Mouse (Mus musculus): ENCODE results near the gene Lipt2. TPM values are rescaled to one million over a fixed set of nuclear protein-coding genes. Genes with fewer than 3 reads are reported as not detected.

The Lipt2 gene
- total RNA-seq, 2 experiments from 2014 or later, result 4.4 to 5.0 TPM

DNA sequence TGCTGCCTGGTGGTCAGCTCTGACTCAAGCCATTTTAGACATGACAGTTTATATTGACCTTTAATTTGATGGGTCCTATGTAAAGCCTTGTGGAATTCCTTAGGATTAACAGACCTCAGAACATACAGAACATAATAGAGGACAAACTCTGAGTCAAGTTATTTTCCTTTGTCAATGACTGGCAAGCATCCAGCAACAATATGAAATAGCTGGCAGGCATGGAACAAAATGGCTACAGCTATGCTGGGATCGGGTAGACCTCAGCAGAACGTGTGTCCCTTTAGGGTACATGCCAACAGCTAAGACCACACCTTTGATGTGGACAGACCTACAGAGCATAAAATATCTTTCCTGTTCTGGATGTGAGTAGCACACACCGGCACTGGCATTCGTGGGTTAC is 4.4 kb downstream of the Lipt2 start:
- intact Hi-C loops (cut with DNase I), result no loop called here
- no peak for DNase-seq

DNA sequence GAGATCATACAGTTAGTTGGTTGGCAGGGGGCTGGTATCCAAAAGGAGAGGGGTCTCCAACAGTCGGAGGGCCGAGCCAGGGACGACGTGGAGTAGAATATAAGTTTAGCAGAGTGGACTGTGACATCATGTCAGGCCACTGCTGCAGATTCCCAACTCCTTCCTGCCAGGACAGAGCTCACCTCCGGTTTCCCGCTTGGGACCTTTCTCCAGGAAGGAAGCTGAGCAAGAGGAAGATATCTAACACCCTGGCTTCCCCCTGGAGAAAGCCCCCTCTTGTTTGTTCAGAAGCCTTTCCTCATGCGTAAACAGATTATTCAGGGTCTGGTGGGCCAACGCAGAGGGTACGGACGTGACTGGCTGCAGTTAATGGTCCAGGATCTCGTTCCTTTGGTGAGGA is 9.6 kb downstream of the Lipt2 start:
- DNase-seq, result peak; percentile 16 to 28

GRCm38 (mm10) chr7:100170756-100171155 is 11.7 kb downstream of the Lipt2 start:
- intact Hi-C loops (cut with DNase I), result no loop called here
- DNase-seq, result no peak

More for the DNA sequence above, 9.6 kb downstream of the Lipt2 start:
- intact Hi-C loops (cut with DNase I), result no loop called here

DNA sequence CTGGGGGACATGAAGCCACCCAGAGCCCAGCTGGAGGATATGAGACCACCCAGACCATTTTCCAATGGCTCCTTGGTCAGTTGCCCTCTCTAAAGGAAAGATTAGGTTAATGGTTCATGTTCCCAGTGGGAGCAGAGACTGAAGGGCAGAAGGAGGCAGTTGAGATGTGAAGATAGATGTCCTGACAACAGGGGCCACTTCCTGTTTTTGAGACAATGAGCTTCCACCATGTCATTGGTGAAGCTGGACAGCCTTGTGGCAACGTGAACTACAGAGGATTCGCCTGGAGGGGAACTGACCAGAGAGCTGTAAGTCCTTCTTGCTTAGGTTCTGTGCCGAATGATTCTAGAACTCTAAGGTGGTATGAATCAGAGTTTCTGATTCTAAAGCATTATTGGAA is 17.2 kb downstream of the Lipt2 start, which contains the start of gene Kcne3:
Gene Kcne3, plus strand, starts transcription at position 234 of the 400 bp plus-strand sequence.
- intact Hi-C loops (cut with DNase I), result no loop called here
- DNase-seq, result no peak

GRCm38 (mm10) chr7:100178016-100178890 is 19.2 kb downstream of the Lipt2 start:
- peak; percentile 51 to 53 for DNase-seq
- intact Hi-C loops (cut with DNase I), result no loop called here

DNA sequence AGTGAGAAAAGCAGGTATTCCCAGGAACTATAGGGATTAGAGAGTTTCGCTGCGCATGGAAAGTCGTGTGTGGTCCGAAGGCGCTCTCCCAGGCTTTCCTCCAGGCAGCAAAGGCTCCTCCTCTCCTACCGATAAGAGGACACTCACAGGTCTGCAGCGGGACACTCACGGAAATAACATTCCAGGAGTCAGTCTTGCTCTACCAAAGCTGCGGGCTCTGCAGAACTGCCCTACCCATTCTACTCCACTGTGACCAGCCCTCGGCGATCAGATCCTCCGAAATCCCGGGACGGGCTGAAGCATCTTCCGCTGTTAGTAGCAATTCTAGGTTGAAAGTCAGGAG is 19.8 kb downstream of the Lipt2 start:
- intact Hi-C loops (cut with DNase I), result no loop called here
- DNase-seq, result peak in 1 of 2 experiments; percentile 17

DNA sequence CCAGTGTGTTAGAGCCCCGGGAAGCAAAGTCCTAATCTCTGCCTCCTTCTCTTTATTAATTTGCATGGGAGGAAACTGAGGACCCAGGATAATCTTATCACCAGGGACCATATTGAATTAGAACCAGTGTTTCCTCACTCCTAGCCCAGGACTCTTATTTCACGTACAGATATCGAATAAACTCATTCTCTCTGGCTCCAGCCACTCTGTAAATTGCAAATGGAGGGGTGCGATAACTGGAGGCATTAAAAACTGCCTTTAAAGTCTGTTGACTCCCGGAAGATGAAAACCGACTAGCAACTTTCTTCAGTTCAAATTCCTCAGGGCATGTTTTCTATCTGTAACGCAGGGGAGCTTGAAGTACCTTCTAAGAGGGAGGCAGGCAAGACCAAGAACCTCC is 20.3 kb downstream of the Lipt2 start:
- intact Hi-C loops (cut with DNase I), result no loop called here

GRCm38 (mm10) chr7:100179836-100180407 is 20.8 kb downstream of the Lipt2 start:
- intact Hi-C loops (cut with DNase I), result no loop called here
- DNase-seq, result no peak

More for the DNA sequence above, 20.3 kb downstream of the Lipt2 start:
- no peak for DNase-seq

GRCm38 (mm10) chr7:100181176-100181575 is 22.1 kb downstream of the Lipt2 start:
- no peak for DNase-seq
- intact Hi-C loops (cut with DNase I), result no loop called here

- intact Hi-C loops (cut with DNase I), result no loop called here
- DNase-seq, result no peak
These were observed 22.5 kb downstream of the Lipt2 start for GRCm38 (mm10) chr7:100181614-100182013.

DNA sequence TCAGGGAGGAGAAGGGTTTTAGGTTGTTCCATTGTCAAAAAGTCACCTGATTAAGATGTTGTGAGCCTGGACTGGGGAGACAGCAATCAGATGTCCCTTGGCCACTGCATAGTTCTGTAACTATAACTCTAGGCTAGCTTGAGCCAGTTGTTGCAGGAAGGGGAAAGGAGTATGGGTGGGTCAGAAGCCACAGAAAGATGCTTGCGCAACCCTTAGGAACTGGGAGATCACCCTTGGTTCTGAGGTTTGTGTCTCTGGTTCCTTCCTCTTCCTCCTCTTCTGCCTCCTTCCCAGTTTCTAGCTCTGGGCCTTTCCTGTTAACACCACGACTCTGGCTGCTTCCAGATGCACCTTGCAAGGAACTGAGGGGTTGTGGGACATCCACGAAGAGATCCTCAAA is 23.3 kb downstream of the Lipt2 start:
- no peak for DNase-seq
- intact Hi-C loops (cut with DNase I), result no loop called here

DNA sequence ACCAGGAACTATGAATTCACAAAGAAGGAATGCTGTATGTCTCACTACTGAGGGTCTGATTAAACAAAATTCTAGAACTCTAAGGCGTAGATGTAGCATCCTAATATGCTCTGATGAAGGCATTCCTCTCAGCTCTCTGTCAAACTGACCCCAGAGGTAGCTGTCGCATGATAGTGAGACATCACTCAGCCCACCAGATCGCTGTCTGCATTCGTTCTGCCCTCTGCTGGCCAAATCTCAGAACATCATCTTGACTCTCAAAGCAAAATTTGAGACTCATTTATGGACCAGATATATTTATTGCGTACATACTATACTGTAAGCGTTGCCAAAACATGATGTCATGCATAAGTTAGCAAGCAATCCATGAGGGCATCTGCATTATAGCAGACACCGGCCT is 28.5 kb downstream of the Lipt2 start:
- intact Hi-C loops (cut with DNase I), result loop anchor here (2.0 to 5.0 kb wide), 2 partner anchors 29 to 175 kb away; partner anchors contain the start of gene Lipt2
- peak; percentile 52 to 68 for DNase-seq

GRCm38 (mm10) chr7:100190167-100190566 is 31.1 kb downstream of the Lipt2 start:
- intact Hi-C loops (cut with DNase I), result loop anchor here (1.0 kb wide), 1 partner anchor 44 kb away; no protein-coding TSS in a partner anchor
- no peak for DNase-seq

- peak; percentile 65 to 76 for DNase-seq
- intact Hi-C loops (cut with DNase I), result loop anchor here (1.0 kb wide), 1 partner anchor 44 kb away; no protein-coding TSS in a partner anchor
These were observed 31.7 kb downstream of the Lipt2 start for GRCm38 (mm10) chr7:100190778-100191177.

DNA sequence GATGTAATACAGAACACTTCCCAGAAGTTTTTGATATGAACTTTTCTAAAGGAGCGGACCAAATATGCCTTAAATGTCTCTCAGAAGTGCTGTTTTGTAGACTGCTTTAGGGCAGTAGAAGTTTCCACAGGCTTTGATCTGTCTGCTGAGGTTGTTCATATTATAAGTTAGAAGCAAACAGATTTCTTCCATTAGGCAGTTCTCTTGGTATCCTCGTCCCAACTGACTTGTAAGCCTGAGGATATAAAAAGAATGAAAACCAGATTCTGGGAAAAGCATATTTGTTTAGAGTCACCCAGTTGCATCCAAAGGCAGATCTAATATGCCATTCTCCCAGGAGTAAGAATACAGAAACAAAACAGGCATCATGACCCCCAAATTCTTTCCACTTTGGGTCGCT is 42.1 kb downstream of the Lipt2 start:
- DNase-seq, result no peak
- intact Hi-C loops (cut with DNase I), result no loop called here

DNA sequence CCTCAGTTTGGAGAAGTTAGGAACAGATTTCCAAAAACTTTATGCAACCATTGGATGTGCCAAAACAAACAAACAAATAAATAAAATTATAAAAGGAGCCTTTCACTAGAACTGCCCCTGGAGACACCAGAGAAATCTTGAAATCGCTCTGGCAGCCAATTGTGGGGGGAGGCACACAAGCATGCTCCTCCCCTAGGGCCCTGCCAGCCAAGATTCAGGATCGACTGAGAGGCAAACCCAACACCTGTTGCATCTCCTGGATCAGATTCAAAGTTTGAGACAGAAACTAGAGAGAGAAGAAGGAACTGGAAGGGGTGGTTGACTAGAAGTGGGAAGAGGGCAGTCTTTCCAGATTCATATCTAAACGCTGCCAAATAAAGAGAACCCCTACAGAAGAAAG is 44.5 kb downstream of the Lipt2 start:
- intact Hi-C loops (cut with DNase I), result no loop called here
- DNase-seq, result no peak

- no peak for DNase-seq
- intact Hi-C loops (cut with DNase I), result no loop called here
These were observed 45.8 kb downstream of the Lipt2 start for GRCm38 (mm10) chr7:100204871-100205270.

DNA sequence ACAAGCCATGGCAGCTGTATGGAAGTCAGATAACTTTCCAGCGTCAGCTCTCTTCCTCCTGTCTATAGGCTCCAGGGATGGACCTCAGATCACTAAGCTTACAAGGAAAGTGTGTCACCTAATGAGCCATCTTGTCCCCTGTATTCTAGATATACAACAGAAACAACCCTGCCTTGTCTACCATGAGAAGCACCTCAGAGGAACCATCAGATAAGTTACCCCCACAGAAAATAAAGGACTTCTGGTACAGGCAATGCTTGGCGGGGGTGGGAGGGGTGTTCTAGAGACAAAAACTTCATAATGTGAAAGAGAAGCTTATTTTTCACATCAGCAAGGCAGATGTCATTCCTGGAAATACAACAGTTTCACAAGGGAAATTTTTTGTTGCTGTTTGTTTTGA is 47.1 kb downstream of the Lipt2 start:
- no peak for DNase-seq
- intact Hi-C loops (cut with DNase I), result no loop called here

- intact Hi-C loops (cut with DNase I), result no loop called here
These were observed 48.8 kb downstream of the Lipt2 start for GRCm38 (mm10) chr7:100207886-100208285.

More at GRCm38 (mm10) chr7:100207886-100208285, 48.8 kb downstream of the Lipt2 start:
- no peak for DNase-seq

Data from heart, postnatal 10 days (tissue).